Mouse (Mus musculus) granulocyte monocyte progenitor cell, adult 5-6 weeks (primary cell): ENCODE results near the gene Oxnad1. TPM values are rescaled to one million over a fixed set of nuclear protein-coding genes. Genes with fewer than 3 reads are reported as not detected.
A peak's percentile ranks its signal among the peaks of the same experiment; 100 is the strongest.

Experiments used
- ATAC-seq: replicated peaks from 2 replicates; pipeline ENCODE4 v1.8.0; 2016; ENCODE audit warnings: mild to moderate bottlenecking, moderate TSS enrichment, inconsistent platforms; ENCODE audit not compliant: poor library complexity, severe bottlenecking
- total RNA-seq, 2 experiments: library from RNA; stranded (forward) in 1 of 2; stranded (reverse) in 1 of 2; fragments of 200-712, 200-1000 nt in 1 of 2; fragments of >200 nt in 1 of 2; fragmentation: Nextera tagmentation in 1 of 2; gene quantifications; 2 replicates each; pipeline ENCODE4 v1.2.3; 2014 to 2017

The Oxnad1 gene
- total RNA-seq (2014; fragmentation: Nextera tagmentation) (17.0 and 18.5 TPM in 2 replicates), total RNA-seq (2017) (25.4 and 33.8 TPM in 2 replicates)

- peak; percentile 81 for ATAC-seq
Measured at GRCm38 (mm10) chr14:32084761-32085485, at the start of gene Oxnad1. Oxnad1 (plus strand) TSS chr14:32085374.

GRCm38 (mm10) chr14:32036482-32036881 is 48.7 kb upstream of the Oxnad1 start:
- ATAC-seq: no peak

GRCm38 (mm10) chr14:32037661-32038252 is 47.4 kb upstream of the Oxnad1 start:
- no peak for ATAC-seq

DNA sequence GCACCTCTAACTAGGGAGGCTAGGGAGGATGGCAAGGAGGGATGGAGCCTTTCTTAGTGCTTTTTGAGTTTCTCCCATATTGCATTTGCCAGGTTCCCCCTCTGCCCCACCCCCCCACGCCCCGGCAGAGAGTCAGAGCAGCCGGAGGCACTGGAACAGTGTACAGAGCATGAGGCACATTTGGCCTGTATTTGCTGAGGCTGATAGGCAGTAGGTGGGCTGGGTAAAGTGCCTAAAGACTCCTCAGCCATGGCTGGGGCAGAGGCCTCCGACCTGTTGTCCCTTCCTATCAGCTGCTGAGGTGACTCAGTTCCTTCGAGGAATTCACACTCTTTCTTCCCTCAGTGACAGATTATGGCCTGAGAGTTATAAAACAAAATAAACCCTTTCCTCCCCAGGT is 43.1 kb upstream of the Oxnad1 start:
- ATAC-seq: no peak

- no peak for ATAC-seq
Measured at GRCm38 (mm10) chr14:32046357-32046756, 38.8 kb upstream of the Oxnad1 start.

GRCm38 (mm10) chr14:32050171-32050570 is 35.0 kb upstream of the Oxnad1 start:
- ATAC-seq: no peak

DNA sequence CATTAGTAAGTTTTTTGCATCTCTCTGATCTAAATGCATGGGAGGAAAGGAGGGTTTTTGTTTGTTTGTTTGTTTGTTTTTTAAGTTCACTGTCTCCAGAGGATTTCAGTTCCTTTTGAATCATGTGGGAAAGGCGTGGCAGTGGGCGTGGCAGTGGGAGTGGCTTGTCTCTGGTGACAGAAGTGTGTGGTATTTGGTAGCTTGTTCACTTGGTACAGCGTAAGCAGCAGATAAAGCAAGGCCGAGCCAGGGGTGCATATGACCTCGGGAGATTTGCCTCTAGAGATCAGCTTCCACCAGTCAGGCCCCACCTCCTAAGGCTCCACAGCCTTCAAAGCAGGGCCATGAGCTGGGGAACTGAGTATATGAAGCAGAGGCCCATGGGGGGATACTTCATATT is 31.3 kb upstream of the Oxnad1 start:
- ATAC-seq: no peak

GRCm38 (mm10) chr14:32054788-32055187 is 30.4 kb upstream of the Oxnad1 start:
- no peak for ATAC-seq

GRCm38 (mm10) chr14:32055781-32056180 is 29.4 kb upstream of the Oxnad1 start:
- no peak for ATAC-seq

DNA sequence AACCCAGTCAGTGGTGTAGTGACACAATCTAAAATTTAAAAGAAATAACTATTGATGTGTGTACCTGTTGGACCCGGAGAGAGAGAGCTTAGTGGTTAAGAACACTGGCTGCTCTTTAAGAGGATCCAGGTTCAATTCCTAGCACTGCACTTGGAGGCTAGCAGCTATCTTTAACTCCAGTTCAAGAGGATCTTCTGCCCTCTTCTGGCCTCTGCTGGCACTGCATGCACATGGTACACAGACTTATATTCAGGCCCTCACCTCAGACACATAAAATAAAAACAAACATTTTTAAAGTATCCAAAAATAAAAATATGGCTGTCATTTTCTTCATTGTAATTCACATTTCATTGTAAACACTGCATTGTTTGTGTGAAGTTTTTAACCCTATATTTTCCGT is 28.5 kb upstream of the Oxnad1 start:
- ATAC-seq: no peak

DNA sequence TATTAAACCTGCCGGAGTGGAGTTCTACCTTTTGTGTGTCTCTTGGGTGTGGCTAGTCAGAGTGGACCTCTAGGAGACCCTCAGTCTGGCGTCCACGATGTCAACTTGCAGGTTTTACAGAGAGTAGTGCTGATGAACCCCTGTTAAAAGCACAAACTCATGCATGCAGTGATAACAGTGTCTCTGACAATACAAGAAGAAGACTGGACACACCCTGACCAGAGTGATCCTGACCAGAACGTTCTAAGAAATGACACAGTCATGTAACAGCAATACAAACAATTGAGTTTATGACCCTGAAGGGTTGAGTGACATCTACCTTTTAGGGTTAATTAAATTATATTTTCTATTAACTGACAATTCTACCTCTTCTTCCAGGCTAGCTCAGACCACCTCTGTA is 27.5 kb upstream of the Oxnad1 start:
- no peak for ATAC-seq

DNA sequence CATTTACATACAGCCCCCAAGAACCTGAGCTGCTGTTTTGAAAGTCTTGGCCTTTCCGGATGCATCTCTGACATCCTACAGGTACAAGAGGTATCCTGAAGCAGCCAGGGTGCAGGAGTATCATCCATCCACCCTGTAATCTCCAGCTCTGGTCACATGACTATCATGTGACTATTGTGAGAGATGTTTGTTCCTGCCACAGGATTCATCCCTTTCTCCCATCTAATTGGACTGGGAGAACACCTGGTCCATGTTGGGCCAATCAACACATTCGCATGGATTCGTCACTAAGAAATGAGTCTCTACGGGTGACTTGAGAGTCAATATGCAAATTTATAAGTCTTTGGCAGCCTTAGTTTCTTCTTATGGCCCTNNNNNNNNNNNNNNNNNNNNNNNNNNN is 23.8 kb upstream of the Oxnad1 start:
- ATAC-seq: no peak

DNA sequence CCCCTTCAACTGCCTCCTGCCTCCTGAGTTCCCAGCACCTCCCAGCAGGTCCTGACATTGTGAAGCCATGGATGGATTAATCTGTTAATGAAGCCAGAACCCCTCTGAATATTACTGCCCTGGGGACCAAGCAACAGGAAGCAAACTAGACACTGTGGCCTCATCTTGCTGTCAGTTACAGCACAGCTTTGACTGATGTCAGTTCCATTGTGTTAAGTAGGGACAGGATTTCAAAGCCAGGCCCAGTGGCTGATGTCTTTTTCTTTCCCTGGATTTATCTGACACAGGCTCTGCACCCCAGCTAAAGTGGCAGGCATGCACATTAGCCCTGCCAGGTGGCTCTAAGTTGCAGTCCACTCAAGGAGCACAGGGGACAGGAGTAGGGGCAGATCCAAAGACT is 12.4 kb upstream of the Oxnad1 start:
- no peak for ATAC-seq

GRCm38 (mm10) chr14:32073211-32073685 is 11.9 kb upstream of the Oxnad1 start:
- ATAC-seq: peak; percentile 17; the same call in 1 of the 2 replicates

- no peak for ATAC-seq
Measured at GRCm38 (mm10) chr14:32073901-32074300, 11.3 kb upstream of the Oxnad1 start.

DNA sequence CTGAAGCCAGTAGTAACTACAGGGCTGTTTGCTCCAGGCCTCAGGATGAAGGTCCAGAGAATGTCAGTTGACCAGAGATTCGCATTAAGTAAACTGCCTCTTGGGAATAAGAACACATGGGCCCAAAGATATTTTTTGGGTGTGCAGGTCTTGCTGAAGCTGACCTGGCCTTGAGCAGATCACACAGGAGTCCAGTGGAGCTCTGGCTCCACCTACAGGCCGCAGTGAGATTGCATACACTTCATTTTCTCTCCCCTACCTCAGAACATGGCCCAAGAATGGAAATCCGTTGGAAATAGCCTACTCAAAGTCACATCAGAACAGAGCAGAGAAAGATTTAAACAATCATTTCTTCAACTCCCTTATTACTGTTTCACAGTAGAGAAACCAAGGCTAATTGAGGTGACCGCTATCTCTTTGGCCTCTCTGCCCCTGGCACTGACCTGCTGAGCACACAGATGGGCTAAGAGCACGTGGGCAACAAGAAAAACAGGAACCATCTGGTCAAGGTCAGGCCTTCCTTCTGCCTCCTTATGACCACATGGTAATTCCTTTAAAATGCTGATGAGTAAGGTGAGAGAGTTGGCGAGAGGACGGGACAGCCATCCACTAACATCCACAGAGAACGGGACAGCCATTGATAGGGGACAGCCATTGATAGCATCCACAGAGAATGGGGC is 8.1 kb upstream of the Oxnad1 start:
- peak; percentile 76 for ATAC-seq

- ATAC-seq: no peak
Measured at GRCm38 (mm10) chr14:32081026-32081425, 4.1 kb upstream of the Oxnad1 start.

DNA sequence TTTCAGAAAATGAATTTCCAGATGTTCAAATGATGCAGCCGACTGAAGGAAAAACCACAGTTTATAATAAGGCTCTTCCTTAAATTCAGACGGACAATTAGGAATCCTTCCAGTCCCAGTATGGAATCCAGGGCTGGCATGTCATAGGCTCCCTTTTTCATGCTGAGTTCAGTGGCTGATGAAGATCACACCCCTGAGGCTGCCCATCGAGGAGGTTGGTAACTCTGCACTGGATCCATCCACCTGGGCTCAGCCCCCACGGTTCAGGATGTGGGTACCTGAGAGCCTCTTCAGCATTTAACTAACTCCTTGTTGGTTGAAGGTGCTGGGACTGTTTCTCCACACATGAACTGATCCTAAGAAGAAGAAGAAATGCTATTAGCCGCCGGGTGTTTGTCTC is 2.3 kb upstream of the Oxnad1 start:
- no peak for ATAC-seq

- no peak for ATAC-seq
Measured at GRCm38 (mm10) chr14:32083466-32083865, 1.7 kb upstream of the Oxnad1 start.

DNA sequence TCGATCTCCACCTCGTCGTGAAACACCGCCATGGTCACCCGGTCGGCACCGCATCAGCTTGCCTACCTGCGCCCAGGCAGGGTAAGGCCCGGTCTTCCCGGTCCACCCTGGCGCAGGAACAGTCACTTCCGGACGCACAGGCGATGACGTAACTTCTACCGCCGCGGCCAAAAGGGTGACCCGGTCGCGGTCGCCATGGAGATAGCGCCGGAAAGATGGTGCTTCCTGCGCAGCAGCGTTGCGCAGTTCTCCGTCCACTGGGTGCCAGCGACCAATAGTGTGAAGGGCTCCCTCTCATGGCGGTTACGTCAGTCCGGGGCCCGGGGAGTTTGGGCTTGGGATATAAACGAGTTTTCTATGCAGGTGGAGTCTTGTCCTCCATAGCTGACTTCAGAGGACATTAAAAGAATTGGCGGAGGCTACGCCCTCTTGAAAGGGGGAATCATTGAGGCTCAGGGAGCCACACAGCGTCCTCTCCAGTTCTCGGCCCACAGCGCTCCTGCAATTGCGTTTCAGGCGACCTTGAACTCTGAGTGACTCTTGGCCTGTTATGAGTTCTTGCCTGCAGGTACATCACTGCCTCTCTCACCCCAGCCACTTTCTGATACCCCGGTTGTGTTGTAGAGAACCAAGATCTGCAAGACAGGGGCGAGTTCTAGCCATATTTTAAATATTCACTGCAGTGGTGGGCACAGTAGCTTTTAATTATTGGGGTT is 470 bp downstream of the Oxnad1 start, which contains the start of gene Dph3:
Gene Dph3, minus strand, starts transcription at position 244 of the 716 bp plus-strand sequence.
- ATAC-seq: peak; percentile 90

DNA sequence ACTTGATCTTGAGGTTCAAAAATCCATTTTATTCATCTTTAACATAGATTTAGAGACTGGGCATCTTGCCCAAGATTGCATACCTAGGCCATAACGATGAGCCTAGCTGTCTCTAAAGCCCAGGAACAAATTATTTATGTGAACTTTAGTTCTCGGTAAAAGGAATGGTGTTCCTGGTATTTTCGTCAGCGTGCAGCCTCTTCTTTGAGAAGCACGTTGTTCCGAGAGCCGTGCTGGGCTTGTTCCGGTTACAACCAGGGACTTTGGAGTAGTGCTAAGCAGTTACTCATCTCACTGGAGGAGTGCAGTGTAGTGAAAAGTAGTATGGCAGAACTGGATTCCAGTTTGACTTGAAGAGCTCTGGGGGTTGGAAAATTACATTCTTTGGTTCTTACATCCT is 1.1 kb downstream of the Oxnad1 start:
- no peak for ATAC-seq
